Mouse (Mus musculus) induced T-regulatory cell, adult 2 months (primary cell): ENCODE data around the gene Hoxd9.

Source experiments
- DNase-seq: peaks from one replicate; pipeline ENCODE4 v3.0.0-alpha.2; 2012; ENCODE audit warnings: low read depth

The Hoxd9 gene

DNA sequence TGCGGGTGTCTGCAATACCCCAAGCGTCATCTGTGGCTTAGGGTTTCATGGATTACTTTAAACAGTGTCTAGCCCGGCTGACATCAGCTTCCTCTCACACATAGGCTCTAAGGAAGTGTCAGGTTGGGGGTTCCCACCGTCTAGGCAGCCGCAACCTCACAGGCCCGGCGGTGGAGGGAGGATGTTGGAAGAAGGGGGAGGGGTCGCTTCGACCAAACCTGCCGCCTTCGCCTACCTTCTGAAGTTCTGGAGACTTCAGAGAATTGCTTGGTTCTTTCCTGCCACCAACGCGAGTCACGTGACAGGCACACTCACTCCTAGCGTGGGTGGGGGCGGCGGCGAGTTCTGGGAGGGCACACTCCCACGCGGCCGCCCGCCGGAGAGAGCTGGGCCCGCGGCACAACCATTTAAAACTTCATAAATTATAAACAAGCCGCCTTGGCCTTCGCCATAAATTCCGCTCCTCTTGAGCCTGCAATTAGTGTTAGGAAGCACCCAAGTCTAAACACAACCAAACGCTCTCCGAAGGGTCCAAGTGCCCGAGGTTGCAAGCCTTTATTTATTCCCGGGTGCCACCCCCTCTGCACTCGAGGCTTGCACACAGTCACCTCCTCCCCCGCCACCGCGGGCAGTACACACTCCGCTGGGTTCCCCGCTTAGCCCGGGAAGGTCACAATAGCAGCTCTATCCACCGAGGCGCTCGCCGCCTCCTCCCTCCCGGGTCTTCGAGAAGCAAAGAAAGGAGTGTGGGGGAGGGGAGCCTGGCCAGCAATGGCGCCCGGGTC, 52.0 kb downstream of the Hoxd9 start:
- DNase-seq = peak; percentile 51
